Mouse (Mus musculus): ENCODE measurements at regions not wholly inside any gene's neighbourhood (a gene's known extent, or its start where the extent isn't known, plus 50 kb on each side); places are given as distances from the start of the nearest gene placed in this dataset.

DNA sequence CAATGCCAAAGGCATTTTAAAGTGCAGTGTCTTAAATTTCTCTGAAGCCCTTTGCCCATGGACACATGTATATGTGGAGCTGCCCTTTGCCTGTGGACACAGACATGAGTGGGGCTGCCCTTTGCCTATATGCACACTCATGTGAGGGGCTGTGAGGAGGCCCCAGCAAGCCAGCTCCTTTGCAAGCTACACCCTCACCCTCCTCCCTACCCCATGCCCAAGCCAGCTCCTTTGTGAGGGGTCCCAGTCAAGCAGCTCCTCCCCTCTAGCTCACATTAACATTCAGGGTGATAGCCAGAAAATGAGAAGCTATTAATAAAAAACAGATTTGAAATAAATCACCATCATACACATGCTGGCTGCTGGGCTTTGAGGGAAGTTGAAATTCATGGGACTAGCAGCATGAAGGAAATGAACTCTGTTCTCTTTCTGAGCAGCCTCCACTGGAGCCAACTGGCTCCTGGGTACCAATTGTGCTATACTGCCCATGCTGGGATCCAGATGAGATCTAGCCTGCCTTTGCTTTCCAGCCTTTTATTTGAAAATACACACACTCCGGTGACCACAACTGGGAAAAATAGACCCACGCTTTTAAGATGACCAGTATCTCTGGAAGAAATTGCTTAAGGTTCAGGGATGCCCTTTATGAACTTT is 151.4 kb downstream of the Abcc12 start:
- H3K4me3 ChIP-seq (replicated peaks; ENCODE audit: low read length), result no peak overlapping the region
- TF ChIP-seq CTCF (conservative IDR thresholded peaks at IDR 0.05; ENCODE audit: low read length), result no peak

DNA sequence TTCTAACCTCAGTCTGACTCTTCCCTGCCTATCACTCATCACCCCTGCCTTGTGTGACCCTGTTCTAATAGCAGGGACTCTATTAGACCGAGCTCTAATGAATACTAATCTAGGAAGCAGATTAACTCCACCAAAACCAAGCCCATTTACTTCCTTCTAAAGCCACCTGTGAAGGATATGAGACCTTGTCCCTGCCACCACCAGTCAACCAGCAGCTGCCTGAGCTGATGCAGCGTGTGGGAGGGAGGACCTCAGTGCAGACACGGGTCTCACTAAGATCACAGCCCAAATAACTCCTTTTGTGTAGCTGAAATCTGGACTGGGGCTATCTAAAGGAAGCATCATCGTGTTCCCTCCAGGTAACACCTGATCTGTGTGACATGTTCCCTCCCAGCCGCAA is 152.4 kb downstream of the Abcc12 start:
- H3K9me3 ChIP-seq (ENCODE audit: low read length), result peaks cover 5% of the 10 kb centered on the region; the same call in 1 of the 2 replicates

More for the DNA sequence above, 151.4 kb downstream of the Abcc12 start:
- Histone ChIP-seq H3K4me1 (replicated peaks; ENCODE audit: low read depth, low read length) (no peaks in the 10 kb centered on the region), H3K36me3 (ENCODE audit: insufficient read depth, low read length) (no peaks in the 10 kb centered on the region), H3K9me3 (ENCODE audit: low read length) (peaks cover 5% of the 10 kb centered on the region; the same call in 1 of the 2 replicates), H3K27me3 (ENCODE audit: insufficient read depth, low read length) (no peaks in the 10 kb centered on the region)

DNA sequence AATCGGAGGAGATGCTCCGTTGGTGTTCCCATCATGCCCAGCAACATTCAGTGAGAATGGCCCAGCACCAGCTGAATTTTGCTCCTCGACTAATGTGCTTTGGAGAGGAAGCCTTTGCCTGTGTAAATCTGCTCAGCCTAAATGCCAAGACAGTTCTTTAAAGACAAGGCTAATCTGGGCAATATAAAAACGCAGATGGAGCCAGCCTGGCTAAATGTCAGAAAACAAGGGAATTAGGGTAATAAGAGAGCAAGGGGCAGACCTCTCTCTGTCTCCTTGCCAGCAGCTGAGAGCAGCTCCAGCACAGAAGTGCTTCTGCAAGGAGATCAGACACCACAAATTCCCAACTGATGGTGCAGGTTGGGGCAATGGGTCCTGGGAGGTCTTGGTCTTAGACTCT is 154.4 kb downstream of the Abcc12 start:
- Histone ChIP-seq H3K27me3 (ENCODE audit: insufficient read depth, low read length) (no peaks in the 10 kb centered on the region), H3K4me3 (replicated peaks; ENCODE audit: low read length) (no peak overlapping the region), H3K4me1 (replicated peaks; ENCODE audit: low read depth, low read length) (no peaks in the 10 kb centered on the region), H3K9me3 (ENCODE audit: low read length) (peaks cover 5% of the 10 kb centered on the region; the same call in 1 of the 2 replicates), H3K36me3 (ENCODE audit: insufficient read depth, low read length) (no peaks in the 10 kb centered on the region)
- TF ChIP-seq NANOG (IDR thresholded peaks at IDR 0.05; ENCODE audit: borderline replicate concordance, low read length) (no peak), CTCF (conservative IDR thresholded peaks at IDR 0.05; ENCODE audit: low read length) (no peak), POU5F1 (IDR thresholded peaks at IDR 0.05; ENCODE audit: borderline replicate concordance, low read length) (no peak)

More for the DNA sequence above, 152.4 kb downstream of the Abcc12 start:
- Histone ChIP-seq H3K4me3 (replicated peaks; ENCODE audit: low read length) (no peak overlapping the region), H3K27me3 (ENCODE audit: insufficient read depth, low read length) (no peaks in the 10 kb centered on the region), H3K4me1 (replicated peaks; ENCODE audit: low read depth, low read length) (no peaks in the 10 kb centered on the region), H3K36me3 (ENCODE audit: insufficient read depth, low read length) (no peaks in the 10 kb centered on the region)
- TF ChIP-seq CTCF (conservative IDR thresholded peaks at IDR 0.05; ENCODE audit: low read length) (no peak), NANOG (IDR thresholded peaks at IDR 0.05; ENCODE audit: borderline replicate concordance, low read length) (no peak), POU5F1 (IDR thresholded peaks at IDR 0.05; ENCODE audit: borderline replicate concordance, low read length) (no peak)

DNA sequence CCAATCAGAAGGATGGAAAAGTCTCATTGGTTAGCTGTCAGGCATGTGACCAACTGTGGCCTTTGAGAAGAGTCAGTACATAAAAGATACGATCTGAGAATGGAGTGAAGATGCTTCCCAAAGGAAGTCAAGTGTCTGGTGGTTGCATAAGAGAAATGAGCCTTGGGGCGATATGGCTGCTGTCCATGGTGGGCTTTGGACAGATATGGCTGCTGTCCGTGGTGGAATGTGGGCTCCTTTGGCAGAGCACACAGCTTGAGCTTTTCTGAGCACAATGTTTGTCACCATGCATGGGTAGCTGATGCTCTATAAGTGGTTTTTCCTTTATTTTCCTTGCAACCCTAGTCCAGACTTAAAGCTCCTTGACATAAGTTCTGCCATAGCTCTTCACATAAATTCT is 155.1 kb downstream of the Abcc12 start:
- no peaks in the 10 kb centered on the region for H3K4me1 ChIP-seq (replicated peaks; ENCODE audit: low read depth, low read length)
- no peaks in the 10 kb centered on the region for H3K27me3 ChIP-seq (ENCODE audit: insufficient read depth, low read length)
- no peaks in the 10 kb centered on the region for H3K36me3 ChIP-seq (ENCODE audit: insufficient read depth, low read length)
- peaks cover 5% of the 10 kb centered on the region; the same call in 1 of the 2 replicates for H3K9me3 ChIP-seq (ENCODE audit: low read length)
- no peak overlapping the region for H3K4me3 ChIP-seq (replicated peaks; ENCODE audit: low read length)
- TF ChIP-seq POU5F1 (IDR thresholded peaks at IDR 0.05; ENCODE audit: borderline replicate concordance, low read length) (no peak), NANOG (IDR thresholded peaks at IDR 0.05; ENCODE audit: borderline replicate concordance, low read length) (no peak), CTCF (conservative IDR thresholded peaks at IDR 0.05; ENCODE audit: low read length) (no peak)

DNA sequence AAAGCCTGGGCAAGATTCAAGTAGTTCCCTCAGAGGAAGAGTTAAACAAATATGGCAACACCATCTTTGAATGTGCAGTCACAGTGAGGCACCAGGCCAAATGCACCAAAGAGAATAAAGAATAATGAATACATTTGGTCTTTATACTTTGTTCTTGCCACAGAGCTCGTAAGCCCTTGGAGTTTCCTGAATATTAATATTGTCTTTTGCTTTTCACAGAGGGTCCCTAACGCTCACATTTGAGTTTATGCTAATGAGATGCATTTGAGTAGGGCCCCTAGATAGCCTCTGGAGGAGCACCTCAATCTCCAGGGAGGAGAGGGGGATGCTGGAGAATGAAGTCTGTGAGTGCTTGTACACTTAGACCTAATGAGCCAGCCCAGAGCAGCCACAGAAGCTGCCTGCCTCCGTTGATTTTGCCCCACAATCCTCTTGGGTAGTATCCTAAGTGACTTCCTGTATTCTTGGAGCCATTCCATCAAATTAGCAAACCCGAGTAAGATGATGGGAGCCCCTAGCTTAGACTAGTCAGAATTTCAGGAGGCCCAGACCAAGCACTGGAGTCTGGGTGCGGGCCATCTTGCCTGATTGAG is 161.3 kb downstream of the Abcc12 start:
- Histone ChIP-seq H3K9me3 (ENCODE audit: low read length) (no peaks in the 10 kb centered on the region), H3K36me3 (ENCODE audit: insufficient read depth, low read length) (no peaks in the 10 kb centered on the region), H3K4me3 (replicated peaks; ENCODE audit: low read length) (no peak overlapping the region), H3K27me3 (ENCODE audit: insufficient read depth, low read length) (no peaks in the 10 kb centered on the region), H3K4me1 (replicated peaks; ENCODE audit: low read depth, low read length) (no peaks in the 10 kb centered on the region)
- TF ChIP-seq CTCF (conservative IDR thresholded peaks at IDR 0.05; ENCODE audit: low read length), result no peak
- no peak for TF ChIP-seq POU5F1 (IDR thresholded peaks at IDR 0.05; ENCODE audit: borderline replicate concordance, low read length)
- TF ChIP-seq NANOG (IDR thresholded peaks at IDR 0.05; ENCODE audit: borderline replicate concordance, low read length), result no peak

DNA sequence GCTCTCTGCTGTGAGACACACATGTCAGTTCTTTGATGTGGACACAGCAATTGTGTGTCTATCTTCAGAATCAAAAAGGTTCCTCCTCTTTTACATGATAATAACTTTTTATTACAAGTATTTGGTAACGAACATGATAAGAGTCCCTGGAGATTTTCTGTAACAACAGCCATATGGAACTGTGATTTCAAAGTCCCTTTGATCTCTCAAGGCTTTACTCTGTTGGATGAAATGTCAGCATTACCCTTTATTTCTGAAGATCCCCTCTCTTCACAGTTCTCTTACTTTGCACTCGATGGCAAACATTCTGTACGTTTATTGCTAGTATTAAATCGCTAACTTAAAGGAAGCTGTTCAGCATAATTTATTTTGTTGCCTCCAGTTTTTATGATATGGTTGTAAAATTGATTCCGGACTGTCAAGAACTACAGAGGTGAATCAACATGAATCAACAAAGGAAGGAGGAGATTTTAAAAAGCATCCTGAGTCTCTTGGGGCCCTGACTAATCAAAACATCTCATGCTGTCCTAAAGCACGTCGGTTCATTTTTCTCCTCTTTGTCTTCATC is 162.0 kb downstream of the Abcc12 start:
- no peak for TF ChIP-seq NANOG (IDR thresholded peaks at IDR 0.05; ENCODE audit: borderline replicate concordance, low read length)
- no peak for TF ChIP-seq POU5F1 (IDR thresholded peaks at IDR 0.05; ENCODE audit: borderline replicate concordance, low read length)
- Histone ChIP-seq H3K9me3 (ENCODE audit: low read length) (no peaks in the 10 kb centered on the region), H3K4me3 (replicated peaks; ENCODE audit: low read length) (no peak overlapping the region), H3K27me3 (ENCODE audit: insufficient read depth, low read length) (no peaks in the 10 kb centered on the region), H3K36me3 (ENCODE audit: insufficient read depth, low read length) (no peaks in the 10 kb centered on the region), H3K4me1 (replicated peaks; ENCODE audit: low read depth, low read length) (no peaks in the 10 kb centered on the region)

DNA sequence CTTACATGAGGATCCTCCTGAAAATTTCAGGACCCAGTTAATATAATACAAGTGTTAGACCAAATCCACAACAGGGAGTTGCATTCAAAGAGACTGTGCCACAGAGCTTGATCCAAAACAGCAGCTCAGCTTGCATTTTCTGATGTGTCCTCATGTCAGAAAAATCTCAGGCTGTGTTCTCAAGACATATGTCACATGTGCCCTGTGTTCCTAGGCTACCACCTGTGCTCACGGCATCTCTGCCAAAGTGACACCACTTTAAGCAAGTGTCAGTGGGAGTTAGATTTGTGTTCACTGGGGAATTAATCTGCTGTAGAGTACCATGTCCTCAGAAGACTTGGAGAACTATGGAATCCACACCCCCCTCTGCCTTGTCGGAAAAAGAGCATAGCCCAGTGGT is 165.3 kb downstream of the Abcc12 start:
- Histone ChIP-seq H3K27me3 (ENCODE audit: insufficient read depth, low read length) (no peaks in the 10 kb centered on the region), H3K4me1 (replicated peaks; ENCODE audit: low read depth, low read length) (no peaks in the 10 kb centered on the region), H3K9me3 (ENCODE audit: low read length) (no peaks in the 10 kb centered on the region), H3K4me3 (replicated peaks; ENCODE audit: low read length) (no peak overlapping the region), H3K36me3 (ENCODE audit: insufficient read depth, low read length) (no peaks in the 10 kb centered on the region)
- TF ChIP-seq POU5F1 (IDR thresholded peaks at IDR 0.05; ENCODE audit: borderline replicate concordance, low read length), result no peak
- no peak for TF ChIP-seq CTCF (conservative IDR thresholded peaks at IDR 0.05; ENCODE audit: low read length)
- TF ChIP-seq NANOG (IDR thresholded peaks at IDR 0.05; ENCODE audit: borderline replicate concordance, low read length), result no peak

DNA sequence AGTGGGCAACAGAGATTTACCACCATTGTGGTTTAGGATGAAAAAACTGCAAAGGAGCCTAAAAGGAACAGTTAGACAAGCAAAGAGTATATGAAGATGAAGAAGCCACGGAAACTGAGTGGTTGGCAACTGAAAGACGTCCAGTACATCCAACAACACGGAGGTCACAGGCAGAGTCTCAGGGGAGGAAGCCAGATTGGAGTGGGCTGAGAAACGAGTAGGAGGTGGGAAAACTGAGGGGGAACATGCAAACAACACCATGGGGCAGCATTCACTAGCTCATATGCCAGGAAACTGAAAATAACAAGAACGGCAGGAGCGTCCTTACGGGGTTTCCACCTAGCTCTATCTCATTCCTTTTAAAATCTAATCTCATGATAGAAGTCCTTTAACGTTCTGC is 169.3 kb downstream of the Abcc12 start:
- TF ChIP-seq NANOG (IDR thresholded peaks at IDR 0.05; ENCODE audit: borderline replicate concordance, low read length) (no peak), CTCF (conservative IDR thresholded peaks at IDR 0.05; ENCODE audit: low read length) (no peak), POU5F1 (IDR thresholded peaks at IDR 0.05; ENCODE audit: borderline replicate concordance, low read length) (no peak)
- Histone ChIP-seq H3K36me3 (ENCODE audit: insufficient read depth, low read length) (no peaks in the 10 kb centered on the region), H3K27me3 (ENCODE audit: insufficient read depth, low read length) (no peaks in the 10 kb centered on the region), H3K4me3 (replicated peaks; ENCODE audit: low read length) (no peak overlapping the region), H3K9me3 (ENCODE audit: low read length) (no peaks in the 10 kb centered on the region), H3K4me1 (replicated peaks; ENCODE audit: low read depth, low read length) (no peaks in the 10 kb centered on the region)

Measured in E14TG2a.4 (cell line).